Mouse (Mus musculus): Measurements from ENCODE around the gene Arf3.

The Arf3 gene

DNA sequence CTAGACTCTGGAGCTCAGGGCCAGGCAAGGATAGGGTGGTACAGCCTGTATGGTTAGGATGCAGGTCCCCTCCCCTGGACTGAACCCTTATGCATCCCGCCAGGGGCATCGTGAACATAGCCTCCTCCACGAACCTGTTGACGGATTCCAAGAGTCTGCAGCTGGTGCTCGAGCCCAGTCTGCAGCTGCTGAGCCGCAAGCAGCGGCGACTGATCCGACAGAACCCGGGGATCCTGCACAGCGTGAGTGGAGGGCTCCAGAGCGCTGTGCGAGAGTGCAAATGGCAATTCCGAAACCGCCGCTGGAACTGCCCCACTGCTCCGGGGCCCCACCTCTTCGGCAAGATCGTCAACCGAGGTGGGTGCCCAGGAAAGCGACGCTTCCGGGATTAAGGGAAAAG lies 27.7 kb upstream of the Arf3 start:
- DNase-seq (ENCODE audit: low spot score in 2 of 2), result no peak

DNA sequence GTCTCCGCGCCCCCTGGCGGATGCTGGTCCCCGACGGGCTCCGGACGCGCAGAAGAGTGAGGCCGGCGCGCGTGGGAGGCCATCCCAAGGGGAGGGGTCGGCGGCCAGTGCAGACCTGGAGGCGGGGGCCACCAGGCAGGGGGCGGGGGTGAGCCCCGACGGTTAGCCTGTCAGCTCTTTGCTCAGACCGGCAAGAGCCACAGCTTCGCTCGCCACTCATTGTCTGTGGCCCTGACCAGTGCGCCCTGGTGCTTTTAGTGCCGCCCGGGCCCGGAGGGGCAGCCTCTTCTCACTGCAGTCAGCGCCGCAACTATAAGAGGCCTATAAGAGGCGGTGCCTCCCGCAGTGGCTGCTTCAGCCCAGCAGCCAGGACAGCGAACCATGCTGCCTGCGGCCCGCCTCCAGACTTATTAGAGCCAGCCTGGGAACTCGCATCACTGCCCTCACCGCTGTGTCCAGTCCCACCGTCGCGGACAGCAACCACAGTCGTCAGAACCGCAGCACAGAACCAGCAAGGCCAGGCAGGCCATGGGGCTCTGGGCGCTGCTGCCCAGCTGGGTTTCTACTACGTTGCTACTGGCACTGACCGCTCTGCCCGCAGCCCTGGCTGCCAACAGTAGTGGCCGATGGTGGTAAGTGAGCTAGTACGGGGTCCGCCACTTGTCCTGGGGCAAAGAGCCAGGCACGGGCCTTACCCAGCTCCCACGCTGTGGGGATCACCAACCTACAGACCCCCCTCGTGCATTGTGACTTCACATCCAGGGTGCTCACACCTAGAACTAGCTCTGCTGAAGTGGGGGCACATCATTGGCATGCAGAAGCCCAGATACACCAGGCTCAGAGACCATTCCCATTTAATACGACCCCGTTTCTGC lies 26.9 kb upstream of the Arf3 start, which contains the start of gene Wnt1:
Gene Wnt1 (plus strand): TSS at position 197 of the 875 bp plus-strand sequence.
- DNase-seq (ENCODE audit: low spot score in 2 of 2), result no peak

DNA sequence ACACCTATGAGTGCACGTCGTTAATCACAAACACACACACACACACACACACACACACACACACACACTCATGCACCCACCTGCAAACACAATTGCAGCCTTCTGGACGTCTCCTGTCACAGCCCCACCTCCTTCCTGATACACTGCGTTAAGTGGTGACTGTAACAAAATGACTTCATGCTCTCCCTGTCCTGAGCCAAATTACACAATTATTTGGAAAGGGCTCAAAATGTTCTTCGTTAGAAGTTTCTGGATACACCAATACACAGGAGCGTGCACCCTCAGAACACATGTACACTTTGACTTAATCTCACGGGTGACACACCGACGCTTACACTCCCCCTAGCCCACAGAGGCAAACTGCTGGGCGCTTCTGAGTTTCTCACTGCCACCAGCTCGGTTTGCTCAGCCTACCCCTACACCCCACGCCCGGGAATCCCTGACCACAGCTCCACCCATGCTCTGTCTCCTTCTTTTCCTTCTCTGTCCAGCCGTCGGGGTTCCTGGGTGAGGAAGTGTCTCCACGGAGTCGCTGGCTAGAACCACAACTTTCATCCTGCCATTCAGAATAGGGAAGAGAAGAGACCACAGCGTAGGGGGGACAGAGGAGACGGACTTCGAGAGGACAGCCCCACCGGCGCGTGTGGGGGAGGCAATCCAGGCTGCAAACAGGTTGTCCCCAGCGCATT lies 26.1 kb upstream of the Arf3 start:
- DNase-seq (ENCODE audit: low spot score in 2 of 2), result no peak

DNA sequence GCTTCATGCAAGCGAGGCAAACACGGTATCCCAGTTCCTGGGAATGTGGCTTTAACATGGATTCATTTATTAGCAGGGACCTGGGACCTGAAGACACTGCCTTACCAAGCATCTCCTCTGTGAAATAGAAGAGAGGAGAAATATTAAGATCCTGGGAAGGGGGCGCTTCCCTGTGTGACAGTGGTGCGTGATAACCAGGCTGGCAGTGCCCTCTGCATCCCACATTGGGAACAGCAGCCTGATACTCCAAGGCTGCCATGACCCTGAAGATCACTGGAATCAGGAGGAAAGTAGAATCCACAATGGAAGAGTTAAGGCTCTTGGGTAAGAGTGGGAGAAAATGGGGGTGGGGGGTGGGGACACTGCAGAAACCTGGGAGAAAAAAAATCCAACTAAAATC lies 24.9 kb upstream of the Arf3 start:
- no peak for DNase-seq (ENCODE audit: low spot score in 2 of 2)

DNA sequence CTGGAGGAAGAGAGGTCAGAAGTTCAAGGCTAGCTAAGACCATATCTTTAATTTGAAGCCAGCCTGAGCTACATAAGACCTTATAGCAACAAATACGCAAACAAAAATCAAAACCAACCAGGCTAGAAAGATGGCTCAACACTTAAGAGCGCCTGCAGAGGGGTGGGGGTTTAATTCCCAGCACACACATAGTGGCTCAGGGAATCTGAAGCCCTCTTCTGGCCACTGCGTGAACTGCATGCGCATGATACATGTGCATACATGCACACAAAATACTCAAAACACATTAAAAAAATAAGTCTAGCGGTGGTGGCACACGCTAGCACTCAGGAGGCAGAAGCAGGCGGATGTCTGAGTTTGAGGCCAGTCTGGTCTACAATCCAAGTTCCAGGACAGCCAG lies 22.7 kb upstream of the Arf3 start:
- DNase-seq (ENCODE audit: low spot score in 2 of 2), result no peak

DNA sequence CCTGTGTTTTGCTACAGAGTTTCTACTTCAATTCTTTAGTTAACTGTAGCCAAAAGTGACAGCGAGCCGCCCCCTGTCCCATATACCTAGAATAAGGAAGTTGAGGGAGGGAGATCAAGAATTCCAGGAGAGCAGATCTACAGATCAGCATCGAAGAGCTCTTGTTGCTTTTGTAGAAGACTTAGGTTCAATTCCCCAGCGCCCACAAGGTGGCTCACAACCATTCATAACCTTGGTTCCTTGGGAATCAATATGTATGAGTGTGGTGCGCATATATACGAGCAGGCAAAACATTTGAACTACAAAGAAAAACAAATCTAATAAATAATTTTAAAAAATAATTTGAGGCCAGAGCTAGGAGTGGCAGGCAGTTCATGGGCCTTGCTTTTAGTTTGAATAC lies 18.2 kb upstream of the Arf3 start:
- no peak for DNase-seq (ENCODE audit: low spot score in 2 of 2)

DNA sequence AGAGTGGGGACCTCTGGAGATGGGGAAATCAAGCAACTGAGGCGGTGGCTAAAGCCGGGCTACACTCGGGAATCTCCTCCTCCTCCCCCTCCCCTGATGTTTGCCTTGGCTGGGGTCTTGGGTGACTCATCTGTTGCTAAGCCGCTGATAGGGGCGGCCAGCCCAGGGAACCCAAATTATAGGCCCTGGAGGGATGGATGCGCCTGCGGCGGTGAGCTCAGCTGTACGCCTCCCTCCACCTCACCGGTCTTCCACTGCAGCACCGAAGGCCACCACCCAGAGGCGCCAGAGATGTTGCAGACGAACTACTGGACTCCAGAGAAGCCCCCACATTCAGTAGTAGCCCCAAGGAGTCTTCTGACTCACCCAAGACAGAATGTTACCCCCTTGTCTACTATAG lies 17.6 kb upstream of the Arf3 start:
- DNase-seq (ENCODE audit: low spot score in 2 of 2), result no peak

DNA sequence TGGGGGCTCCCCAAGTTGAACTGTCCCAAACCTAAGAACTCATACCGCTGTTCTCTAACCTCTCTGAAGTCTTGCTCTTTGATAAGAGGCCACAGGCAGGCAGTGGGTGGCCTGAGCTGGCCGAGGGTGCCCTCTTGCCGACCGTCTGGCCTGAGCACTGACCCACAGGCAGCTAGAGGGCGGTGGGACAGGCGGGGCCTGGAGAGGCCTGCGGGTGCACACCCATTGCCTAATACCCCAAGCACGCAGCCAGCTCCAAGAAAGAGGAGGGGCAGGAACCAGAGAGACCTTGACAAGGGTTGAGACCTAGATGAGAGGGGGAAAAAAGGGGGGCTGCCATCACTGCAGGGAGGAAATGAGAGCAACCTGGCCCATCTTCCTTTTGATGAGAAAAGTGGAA lies 17.1 kb upstream of the Arf3 start:
- DNase-seq (ENCODE audit: low spot score in 2 of 2), result no peak

DNA sequence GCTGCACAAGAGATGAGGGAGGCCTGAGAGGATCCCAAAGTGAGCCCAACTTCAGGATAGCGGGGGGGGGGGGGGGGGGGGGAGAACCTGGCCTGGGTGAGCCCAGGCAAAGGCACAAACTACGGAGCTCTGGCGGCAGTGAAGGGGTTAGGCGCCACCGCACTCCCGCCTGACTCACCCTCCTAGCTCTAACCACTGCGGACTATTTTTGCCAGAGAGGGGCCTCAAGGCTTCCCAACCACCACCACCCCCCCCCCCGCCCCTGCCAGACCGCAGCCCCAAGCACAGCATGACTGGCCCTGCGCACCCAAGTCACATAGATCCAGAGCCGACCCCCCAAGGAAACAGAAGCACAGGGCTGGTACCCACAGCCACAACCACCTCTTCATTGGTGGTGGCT lies 15.8 kb upstream of the Arf3 start:
- DNase-seq (ENCODE audit: low spot score in 2 of 2), result no peak

DNA sequence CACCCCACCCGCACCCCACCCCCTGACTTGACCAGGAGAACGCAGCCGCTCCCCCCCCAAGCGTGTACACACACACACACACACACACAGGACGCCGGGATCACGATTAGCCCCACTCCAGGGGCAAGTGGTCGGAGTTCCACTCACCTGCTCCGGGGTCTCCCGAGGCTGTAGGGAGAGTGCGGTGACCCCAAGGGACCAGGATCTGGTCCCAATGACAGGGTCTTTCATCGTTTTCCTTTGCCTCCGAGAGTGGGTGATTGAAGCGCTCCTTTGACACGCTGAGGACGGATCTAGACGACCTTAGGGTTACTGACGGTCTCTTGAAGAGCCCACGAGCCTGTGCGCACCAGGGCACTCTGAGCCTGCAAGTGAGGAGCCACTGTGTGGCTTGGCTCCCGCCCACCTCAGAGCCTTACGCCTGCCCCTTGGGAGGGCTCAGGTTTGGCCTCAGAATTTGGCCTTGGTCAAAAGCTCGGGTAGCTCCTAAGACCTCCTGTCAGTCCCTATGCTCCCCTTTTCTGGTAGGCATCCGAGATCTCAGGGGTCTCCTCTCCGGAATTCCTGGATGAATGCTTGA lies 15.3 kb upstream of the Arf3 start:
- no peak for DNase-seq (ENCODE audit: low spot score in 2 of 2)

DNA sequence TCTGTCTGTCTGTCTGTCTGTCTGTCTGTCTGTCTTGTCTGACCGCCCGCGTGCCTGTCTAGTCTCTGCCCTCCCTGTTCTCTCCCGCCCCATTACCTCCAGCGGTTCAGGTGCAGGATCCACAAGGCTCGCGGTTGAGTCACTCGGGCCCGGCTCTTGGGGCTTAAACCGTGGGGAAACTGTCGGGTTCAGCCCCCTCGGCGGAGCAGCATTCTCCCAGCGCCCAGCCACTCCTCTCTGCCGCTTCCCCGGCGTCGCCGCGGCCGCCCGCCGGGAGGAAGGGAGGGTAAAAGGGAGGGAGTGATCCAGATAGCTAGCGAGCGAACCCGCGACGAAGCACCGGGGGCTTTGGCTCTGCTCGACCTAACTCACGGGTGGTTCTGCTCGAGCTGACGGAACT lies 14.7 kb upstream of the Arf3 start, which contains the start of gene Wnt10b:
Gene Wnt10b (minus strand): TSS at position 389 of the 400 bp plus-strand sequence.
- DNase-seq (ENCODE audit: low spot score in 2 of 2), result no peak

DNA sequence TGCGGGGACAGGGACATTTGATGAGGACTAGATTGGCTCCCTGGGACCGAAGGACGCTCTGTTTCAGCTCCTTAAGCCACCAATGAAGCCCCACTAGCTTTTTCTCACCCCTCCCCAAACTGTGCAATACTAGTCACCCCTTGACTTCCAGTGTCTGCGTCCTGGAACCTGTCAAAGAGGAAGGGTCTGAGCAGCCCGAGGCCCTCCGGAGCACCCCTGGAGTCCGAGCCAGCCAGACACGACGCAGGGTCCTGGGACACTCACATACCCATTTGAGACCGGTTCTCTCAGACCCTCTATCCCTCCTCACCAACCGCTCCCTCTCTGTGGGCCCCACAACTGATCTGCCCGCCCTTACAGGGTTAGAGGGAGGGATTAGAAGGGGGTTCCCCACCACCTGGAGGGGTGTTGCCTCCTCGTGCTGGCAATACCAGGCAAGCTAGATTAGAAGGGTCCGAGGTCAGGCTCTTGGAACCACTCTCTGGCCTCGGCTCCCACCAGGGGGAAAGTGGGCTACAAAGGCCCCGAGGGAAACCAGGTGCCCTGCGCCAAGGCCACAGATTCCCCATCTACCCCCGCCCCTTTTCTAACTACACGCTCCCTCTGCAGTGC lies 14.1 kb upstream of the Arf3 start:
- DNase-seq (ENCODE audit: low spot score in 2 of 2), result no peak

DNA sequence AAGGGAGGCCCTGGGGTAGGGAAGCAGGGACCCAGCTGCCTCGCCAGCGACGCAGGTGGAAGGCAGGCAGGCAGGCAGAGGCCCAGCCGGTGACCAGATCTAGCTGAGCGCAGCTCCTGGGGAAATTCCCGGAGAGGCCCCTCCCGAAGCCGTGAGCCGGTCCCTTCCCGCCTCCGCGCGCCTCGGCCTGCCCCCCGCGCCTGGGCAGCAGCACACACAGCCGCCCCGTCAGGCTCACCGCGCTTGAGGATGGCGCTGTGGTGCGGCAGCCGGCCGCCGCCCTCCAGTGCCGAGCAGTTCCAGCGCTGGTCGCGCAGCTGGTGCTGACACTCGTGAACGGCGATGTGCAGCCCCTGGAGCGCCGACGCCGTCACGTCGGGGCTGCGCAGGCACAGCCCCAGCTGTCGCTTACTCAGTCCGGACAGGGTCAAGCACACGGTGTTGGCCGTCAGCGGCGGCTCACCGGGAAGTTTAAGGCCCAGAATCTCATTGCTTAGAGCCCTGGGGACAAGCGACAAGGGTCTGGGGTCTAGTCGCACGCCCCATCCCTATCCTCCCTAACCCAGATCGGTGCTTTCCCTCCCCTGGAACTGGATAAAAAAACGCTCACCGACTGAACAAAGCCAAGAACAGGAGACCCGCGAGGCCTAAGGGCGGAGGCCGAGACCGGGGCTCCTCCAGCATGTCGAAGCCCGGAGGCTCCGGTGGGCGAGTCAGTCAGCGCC lies 13.4 kb upstream of the Arf3 start:
- no peak for DNase-seq (ENCODE audit: low spot score in 2 of 2)

DNA sequence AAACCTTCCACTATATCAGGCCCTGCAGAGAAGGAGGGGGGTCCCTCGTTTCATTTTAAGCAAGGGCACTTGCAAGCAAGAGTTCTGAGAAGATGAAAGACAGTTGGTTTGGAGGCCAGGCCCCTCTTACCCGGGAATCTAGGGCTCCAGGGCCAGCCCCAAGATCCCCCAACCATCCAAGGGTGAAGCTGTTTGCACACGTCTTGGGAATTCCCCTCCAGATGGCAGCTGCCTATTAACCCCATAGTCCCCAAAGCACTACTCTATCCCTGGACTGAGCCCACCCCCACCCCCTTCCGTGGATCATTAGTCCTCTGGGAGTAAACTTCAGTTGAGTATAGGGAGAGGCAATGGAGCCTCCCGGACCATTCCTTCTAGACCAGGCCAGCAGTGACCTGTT lies 12.5 kb upstream of the Arf3 start:
- no peak for DNase-seq (ENCODE audit: low spot score in 2 of 2)

DNA sequence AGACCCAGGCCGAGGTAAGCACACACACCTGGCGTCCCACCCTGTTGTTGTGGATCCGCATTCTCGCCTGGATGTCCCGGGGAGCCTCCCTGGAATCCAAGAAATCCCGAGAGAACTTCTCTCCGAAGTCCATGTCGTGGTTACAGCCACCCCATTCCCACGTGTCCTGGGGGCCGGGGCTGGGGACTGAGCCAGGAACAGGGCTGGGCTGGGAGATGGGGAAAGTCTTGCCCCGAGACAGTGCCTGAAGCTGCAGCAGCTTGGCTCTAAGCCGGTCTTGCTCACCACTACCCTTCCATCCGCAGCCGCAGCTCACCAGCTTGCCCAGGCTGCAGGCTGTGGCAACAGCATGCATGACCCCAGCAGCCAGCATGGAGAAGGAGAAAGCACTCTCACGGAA lies 11.1 kb upstream of the Arf3 start:
- DNase-seq (ENCODE audit: low spot score in 2 of 2), result no peak

DNA sequence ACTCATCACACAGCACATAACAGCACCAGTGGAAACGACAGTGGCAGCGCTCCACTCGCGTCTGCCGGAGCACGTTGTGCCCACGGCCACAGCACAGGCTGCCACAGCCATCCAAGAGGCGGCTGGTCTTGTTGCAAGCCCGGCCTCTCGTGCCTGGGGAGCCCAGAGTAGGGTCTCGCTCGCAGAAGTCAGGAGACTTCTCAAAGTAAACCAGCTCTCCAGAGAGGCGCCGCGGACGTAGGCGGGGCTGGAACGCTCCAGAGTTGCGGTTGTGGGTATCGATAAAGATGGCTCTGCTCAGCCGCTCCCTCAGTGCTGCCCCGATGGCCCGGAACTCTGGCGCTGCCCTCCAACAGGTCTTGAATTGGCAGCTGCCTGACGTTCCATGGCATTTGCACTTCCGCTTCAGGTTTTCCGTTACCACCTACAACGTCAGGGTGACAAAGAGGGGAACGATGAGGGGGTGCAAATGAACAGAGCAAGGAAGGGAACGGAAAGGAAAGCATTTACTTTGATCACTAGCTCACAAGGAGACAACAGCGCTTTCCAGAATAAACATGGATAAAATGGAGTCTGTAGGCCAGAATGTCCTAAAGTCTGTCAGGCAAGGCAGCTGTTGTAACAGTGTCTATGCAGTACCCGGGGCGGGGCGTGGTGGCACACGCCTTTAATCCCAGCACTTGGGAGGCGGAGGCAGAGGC lies 9.6 kb upstream of the Arf3 start:
- no peak for DNase-seq (ENCODE audit: low spot score in 2 of 2)

DNA sequence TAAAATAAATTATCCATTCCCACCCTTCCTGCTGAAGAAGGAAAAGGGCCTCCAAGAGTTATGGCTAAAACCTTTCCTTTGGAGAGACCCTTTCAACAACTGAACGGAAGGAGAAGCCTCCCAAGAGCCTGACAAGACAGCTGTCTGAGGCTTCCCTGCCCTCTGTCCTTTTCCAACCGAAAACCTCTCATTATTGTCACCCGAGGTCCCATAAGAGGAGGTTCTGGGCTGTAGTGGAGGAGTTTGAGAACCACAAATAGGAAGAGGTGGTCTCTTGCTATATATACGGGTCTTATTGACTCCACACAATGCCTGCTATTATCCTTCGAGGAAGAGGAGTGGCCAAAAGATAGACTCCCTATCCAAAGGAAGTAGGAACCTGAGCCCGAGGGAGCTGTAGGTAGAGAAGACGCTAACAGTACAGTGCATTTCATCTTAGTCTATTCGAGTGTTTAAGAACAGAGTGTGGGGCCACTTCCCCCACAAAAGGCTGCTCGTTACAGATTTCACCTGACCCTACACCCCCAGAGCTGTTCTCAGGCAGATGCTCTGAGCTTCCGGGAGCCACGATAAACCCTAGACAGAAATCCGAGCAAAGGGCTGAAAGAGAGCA lies 8.9 kb upstream of the Arf3 start:
- no peak for DNase-seq (ENCODE audit: low spot score in 2 of 2)

DNA sequence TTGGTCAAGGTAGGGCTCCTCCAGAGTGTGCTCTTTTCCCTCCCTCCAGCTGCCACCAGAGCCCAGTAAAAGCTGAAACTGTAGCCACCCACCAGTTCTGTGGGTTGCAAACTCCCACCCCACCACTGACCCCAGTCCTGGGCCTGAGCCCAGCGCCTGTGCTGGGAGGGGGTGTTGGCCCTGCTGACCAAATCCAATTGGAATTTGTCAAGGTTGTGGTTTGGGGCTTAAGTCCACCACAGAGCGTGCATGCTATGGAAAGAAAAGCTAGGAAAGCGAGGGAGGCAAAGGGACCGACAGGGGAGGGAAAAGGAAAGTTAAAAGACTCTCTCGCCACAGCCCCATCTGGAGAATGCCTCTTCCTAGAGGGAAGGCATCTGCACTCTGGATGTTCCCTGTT lies 5.2 kb upstream of the Arf3 start:
- no peak for DNase-seq (ENCODE audit: low spot score in 2 of 2)

DNA sequence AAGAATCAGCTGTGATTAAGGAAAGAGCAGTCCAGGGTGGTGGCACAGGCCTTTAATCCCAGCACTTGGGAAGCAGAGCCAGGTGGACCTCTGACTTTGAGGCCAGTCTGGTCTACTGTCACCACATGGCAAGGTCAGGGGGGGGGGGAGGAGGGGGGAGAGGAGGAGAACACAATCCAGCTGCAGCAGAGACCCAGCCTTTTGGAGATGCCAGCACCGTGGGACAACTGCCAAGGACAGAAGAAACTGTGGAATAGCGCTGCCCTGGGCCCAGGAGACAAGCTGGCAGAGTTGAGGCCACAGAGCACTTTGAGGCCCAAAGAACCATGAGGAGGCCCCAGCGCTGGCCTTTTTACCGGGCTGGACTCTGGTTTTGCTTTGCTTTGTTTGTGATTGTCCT lies 2.9 kb upstream of the Arf3 start:
- DNase-seq (ENCODE audit: low spot score in 2 of 2), result no peak

DNA sequence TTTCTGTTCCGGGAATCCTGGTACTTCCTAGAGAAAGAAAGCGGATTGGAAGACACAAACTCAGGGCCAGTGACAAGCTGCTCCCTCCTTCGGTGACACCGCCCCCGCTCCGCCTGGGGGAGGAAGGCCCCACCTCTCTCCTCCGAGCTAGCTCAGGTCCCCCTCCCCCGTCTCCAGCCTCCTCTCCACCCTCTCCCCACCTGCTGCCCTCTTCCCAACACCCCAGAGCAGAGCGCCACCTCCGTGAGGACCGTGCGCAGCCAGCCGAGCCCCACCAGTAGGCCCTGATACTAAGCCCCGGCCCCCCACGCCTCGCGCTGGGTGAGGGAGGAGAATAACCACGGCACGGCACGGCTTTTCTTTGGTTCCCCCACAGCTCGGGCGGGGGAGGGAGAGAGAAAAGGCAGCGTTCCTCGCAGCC lies 803 bp downstream of the Arf3 start:
- DNase-seq (ENCODE audit: low spot score in 2 of 2), result peak; percentile 81 to 83

DNA sequence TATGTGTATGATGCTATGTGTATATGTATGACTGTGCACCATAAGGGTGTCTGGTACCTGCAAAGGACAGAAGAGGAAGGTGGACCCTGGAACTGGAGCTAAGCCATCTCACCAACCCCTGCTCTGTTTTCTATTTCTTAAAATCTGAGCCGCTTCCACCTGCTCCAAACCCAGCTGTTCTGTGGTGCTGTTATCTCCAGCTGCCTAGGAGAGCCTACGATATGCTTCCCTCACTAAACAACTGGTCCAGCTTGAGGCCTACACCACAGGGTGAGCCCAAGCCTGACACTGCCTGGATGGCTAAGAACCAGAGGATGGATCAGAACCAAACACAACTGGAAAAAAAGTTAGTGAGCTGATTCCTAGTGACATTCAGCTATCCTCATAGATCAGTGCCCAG lies 8.9 kb downstream of the Arf3 start:
- no peak for DNase-seq (ENCODE audit: low spot score in 2 of 2)

All from frontal cortex, postnatal 10 days (tissue).